Mouse (Mus musculus): ENCODE results near the gene Fam186b. TPM values are rescaled to one million over a fixed set of nuclear protein-coding genes. Genes with fewer than 3 reads are reported as not detected.
A peak's percentile ranks its signal among the peaks of the same experiment; 100 is the strongest.

Gene Fam186b
- total RNA-seq (2014; fragmentation: Nextera tagmentation), result not detected in 2 replicates
- total RNA-seq (2017), result not detected in 2 replicates

- ATAC-seq (replicated peaks; ENCODE audit: poor library complexity, severe bottlenecking), result no peak
These were observed at the start of gene Fam186b for GRCm38 (mm10) chr15:99295484-99295981. Gene Fam186b, minus strand, starts transcription at chr15:99295888.

- no peak for ATAC-seq (replicated peaks; ENCODE audit: poor library complexity, severe bottlenecking)
These were observed 49.3 kb upstream of the Fam186b start for GRCm38 (mm10) chr15:99344961-99345360.

- ATAC-seq (replicated peaks; ENCODE audit: poor library complexity, severe bottlenecking), result no peak
These were observed 48.6 kb upstream of the Fam186b start for GRCm38 (mm10) chr15:99344148-99344870.

- no peak for ATAC-seq (replicated peaks; ENCODE audit: poor library complexity, severe bottlenecking)
These were observed 47.9 kb upstream of the Fam186b start for GRCm38 (mm10) chr15:99343414-99344147.

GRCm38 (mm10) chr15:99342194-99342981 lies 46.7 kb upstream of the Fam186b start:
- ATAC-seq (replicated peaks; ENCODE audit: poor library complexity, severe bottlenecking), result peak; percentile 53

GRCm38 (mm10) chr15:99341102-99341501 lies 45.4 kb upstream of the Fam186b start:
- ATAC-seq (replicated peaks; ENCODE audit: poor library complexity, severe bottlenecking), result peak; percentile 86

- ATAC-seq (replicated peaks; ENCODE audit: poor library complexity, severe bottlenecking), result no peak
These were observed 44.0 kb upstream of the Fam186b start for GRCm38 (mm10) chr15:99339669-99340068.

- ATAC-seq (replicated peaks; ENCODE audit: poor library complexity, severe bottlenecking), result no peak
These were observed 43.2 kb upstream of the Fam186b start for GRCm38 (mm10) chr15:99338916-99339315.

- ATAC-seq (replicated peaks; ENCODE audit: poor library complexity, severe bottlenecking), result no peak
These were observed 40.2 kb upstream of the Fam186b start for GRCm38 (mm10) chr15:99335801-99336320.

- ATAC-seq (replicated peaks; ENCODE audit: poor library complexity, severe bottlenecking), result no peak
These were observed 38.8 kb upstream of the Fam186b start for GRCm38 (mm10) chr15:99334500-99334899.

GRCm38 (mm10) chr15:99333676-99334065 lies 38.0 kb upstream of the Fam186b start:
- ATAC-seq (replicated peaks; ENCODE audit: poor library complexity, severe bottlenecking), result no peak

GRCm38 (mm10) chr15:99332921-99333675 lies 37.4 kb upstream of the Fam186b start:
- peak; percentile 89 for ATAC-seq (replicated peaks; ENCODE audit: poor library complexity, severe bottlenecking)

- ATAC-seq (replicated peaks; ENCODE audit: poor library complexity, severe bottlenecking), result no peak
These were observed 36.4 kb upstream of the Fam186b start for GRCm38 (mm10) chr15:99332111-99332510.

- no peak for ATAC-seq (replicated peaks; ENCODE audit: poor library complexity, severe bottlenecking)
These were observed 35.7 kb upstream of the Fam186b start for GRCm38 (mm10) chr15:99331341-99331740.

- no peak for ATAC-seq (replicated peaks; ENCODE audit: poor library complexity, severe bottlenecking)
These were observed 34.6 kb upstream of the Fam186b start for GRCm38 (mm10) chr15:99330324-99330723.

- ATAC-seq (replicated peaks; ENCODE audit: poor library complexity, severe bottlenecking), result no peak
These were observed 32.3 kb upstream of the Fam186b start for GRCm38 (mm10) chr15:99328011-99328410.

GRCm38 (mm10) chr15:99326959-99327358 lies 31.3 kb upstream of the Fam186b start:
- ATAC-seq (replicated peaks; ENCODE audit: poor library complexity, severe bottlenecking), result peak; percentile 56

GRCm38 (mm10) chr15:99326407-99326806 lies 30.7 kb upstream of the Fam186b start:
- ATAC-seq (replicated peaks; ENCODE audit: poor library complexity, severe bottlenecking), result 0 out of 2 replicates have a peak, but pooled peaks have one; percentile 8

- no peak for ATAC-seq (replicated peaks; ENCODE audit: poor library complexity, severe bottlenecking)
These were observed 29.9 kb upstream of the Fam186b start for GRCm38 (mm10) chr15:99325598-99325997.

GRCm38 (mm10) chr15:99324151-99324550 lies 28.5 kb upstream of the Fam186b start:
- ATAC-seq (replicated peaks; ENCODE audit: poor library complexity, severe bottlenecking), result no peak

All from granulocyte monocyte progenitor cell, adult 5-6 weeks (primary cell).